Mouse (Mus musculus) ES-E14 (cell line): ENCODE data around the gene Cib3. TPM values are rescaled to one million over a fixed set of nuclear protein-coding genes. Genes with fewer than 3 reads are reported as not detected.

Experiments used
- DNase-seq: peaks from one replicate; pipeline ENCODE4 v3.0.0-alpha.2; 2013; ENCODE audit warnings: low read depth, low spot score
- H3K27ac ChIP-seq: 2 replicates; pipeline ENCODE4 v1.5.1; 2012; ENCODE audit warnings: low read depth, mild to moderate bottlenecking, low read length, moderate library complexity, mixed read lengths; ENCODE audit not compliant: poor library complexity, insufficient read depth, severe bottlenecking
- H3K36me3 ChIP-seq: 2 replicates; pipeline ENCODE4 v1.6.1; 2012; ENCODE audit warnings: mild to moderate bottlenecking, low read length, moderate library complexity, mixed read lengths; ENCODE audit not compliant: control insufficient read depth, poor library complexity, insufficient read depth, severe bottlenecking
- H3K4me1 ChIP-seq, 2 experiments: fragments of 150-350 bp in 1 of 2; sonication (generic) in 1 of 2; 2 replicates each; pipeline ENCODE4 v1.6.1; 2012; ENCODE audit warnings: low read length in 2 of 2, mild to moderate bottlenecking in 1 of 2, mixed read lengths in 1 of 2; ENCODE audit not compliant: control insufficient read depth in 2 of 2, insufficient read depth in 2 of 2, poor library complexity in 1 of 2
- H3K4me3 ChIP-seq, 2 experiments: fragments of 150-350 bp in 1 of 2; sonication (generic) in 1 of 2; 2 replicates each; pipeline ENCODE4 v1.5.1; 2012; ENCODE audit warnings: low read length in 2 of 2, low read depth in 1 of 2, mild to moderate bottlenecking in 1 of 2, mixed read lengths in 1 of 2; ENCODE audit not compliant: insufficient read depth in 1 of 2, poor library complexity in 1 of 2, severe bottlenecking in 1 of 2
- H3K9ac ChIP-seq: 2 replicates; pipeline ENCODE4 v1.6.1; 2012; ENCODE audit warnings: low read depth, mild to moderate bottlenecking, low read length, mixed read lengths; ENCODE audit not compliant: poor library complexity, insufficient read depth, severe bottlenecking
- H3K9me3 ChIP-seq: fragments of 150-350 bp; sonication (generic); 2 replicates; pipeline ENCODE4 v1.6.1; 2012; ENCODE audit warnings: low read depth, mild to moderate bottlenecking, low read length; ENCODE audit not compliant: control insufficient read depth, insufficient read depth
- CHD2 ChIP-seq: IDR thresholded peaks from 2 replicates; pipeline ENCODE4 v1.6.1; 2014; ENCODE audit warnings: mild to moderate bottlenecking, low read depth, low read length, inconsistent platforms
- HCFC1 ChIP-seq: IDR thresholded peaks from 2 replicates; pipeline ENCODE4 v1.6.1; 2012; ENCODE audit warnings: low read length, inconsistent platforms, borderline replicate concordance; ENCODE audit not compliant: insufficient read depth
- MAFK ChIP-seq: IDR thresholded peaks from 2 replicates; pipeline ENCODE4 v1.6.1; 2014; ENCODE audit warnings: mild to moderate bottlenecking, low read depth, low read length, inconsistent platforms; ENCODE audit not compliant: insufficient read depth
- ZC3H11A ChIP-seq: IDR thresholded peaks from 2 replicates; pipeline ENCODE4 v1.6.1; 2012; ENCODE audit warnings: low read depth, mild to moderate bottlenecking, inconsistent platforms, low read length, borderline replicate concordance
- ZNF384 ChIP-seq: IDR thresholded peaks from 2 replicates; pipeline ENCODE4 v1.6.1; 2012; ENCODE audit warnings: low read depth, low read length, inconsistent platforms
- in situ Hi-C, 2 experiments: fragments of 600-800 bp; cut with MboI; formaldehyde crosslinking; loops; one replicate each; pipeline ENCODE4 v1.15.1; 2025; ENCODE audit warnings: low sequenced_read_pairs in 2 of 2, inconsistent platforms in 1 of 2; ENCODE audit not compliant: unreplicated experiment in 2 of 2
- total RNA-seq: library from RNA; depleted of rRNA; stranded (reverse); fragments of 300-350 nt; gene quantifications from 2 replicates; pipeline ENCODE4 v1.2.3, GENCODE M21; 2012

The Cib3 gene
- total RNA-seq, 1 experiment, result 0.31 TPM

- H3K4me1 ChIP-seq, result 0 out of 4 replicates have a peak, but pooled peaks cover 0 to 1% of the 10 kb centered on the region in 2 experiments
- no peaks in the 10 kb centered on the region for H3K36me3 ChIP-seq
- no peak within 1 kb of the TSS for H3K27ac ChIP-seq
- in situ Hi-C loops, result no loop called here
- no peaks in the 10 kb centered on the region for H3K9me3 ChIP-seq
- TF ChIP-seq CHD2, result no peak
- TF ChIP-seq ZC3H11A, result no peak
- TF ChIP-seq ZNF384, result no peak
- DNase-seq, result no peak
- H3K9ac ChIP-seq, result no peak within 1 kb of the TSS
- H3K4me3 ChIP-seq, result no peak within 1 kb of the TSS
These were observed 23.0 kb downstream of the Cib3 start, which contains the start of gene Hsh2d for GRCm38 (mm10) chr8:72189417-72190214. Gene Hsh2d, plus strand, starts transcription at chr8:72189638.

- TF ChIP-seq HCFC1 (no peak), MAFK (peak; percentile 77)
- H3K36me3 ChIP-seq, result no peaks in the 10 kb centered on the region
- H3K9me3 ChIP-seq, result no peaks in the 10 kb centered on the region
- in situ Hi-C loops, result no loop called here
- no peak for DNase-seq
- H3K4me3 ChIP-seq, result no peak overlapping the region
- H3K4me1 ChIP-seq, result no peaks in the 10 kb centered on the region
- H3K27ac ChIP-seq, result no peak overlapping the region
- H3K9ac ChIP-seq, result no peak overlapping the region
These were observed 24.8 kb downstream of the Cib3 start for GRCm38 (mm10) chr8:72187793-72188331.

- TF ChIP-seq ZNF384 (no peak), MAFK (no peak), CHD2 (no peak), HCFC1 (no peak), ZC3H11A (no peak)
- no peak for DNase-seq
- Histone ChIP-seq H3K9me3 (no peaks in the 10 kb centered on the region), H3K4me3 (no peak overlapping the region), H3K27ac (no peak overlapping the region), H3K4me1 (no peaks in the 10 kb centered on the region), H3K36me3 (peaks cover 16% of the 10 kb centered on the region), H3K9ac (no peak overlapping the region)
- in situ Hi-C loops, result no loop called here
These were observed 29.0 kb downstream of the Cib3 start for GRCm38 (mm10) chr8:72183554-72184202.

GRCm38 (mm10) chr8:72177346-72177925 lies 35.2 kb downstream of the Cib3 start:
- no peak for TF ChIP-seq HCFC1
- TF ChIP-seq MAFK, result no peak
- 0 out of 2 replicates have a peak, but pooled peaks have one; percentile 48 for TF ChIP-seq ZC3H11A
- in situ Hi-C loops, result no loop called here
- peak; percentile 40 for DNase-seq
- Histone ChIP-seq H3K27ac (no peak overlapping the region), H3K4me3 (no peak overlapping the region), H3K9me3 (no peaks in the 10 kb centered on the region), H3K9ac (no peak overlapping the region), H3K36me3 (peaks cover 52% of the 10 kb centered on the region), H3K4me1 (no peaks in the 10 kb centered on the region)
